Mouse (Mus musculus) 3T3-L1 (cell line): ENCODE data around the gene Crip1.
"Not testable (repeated sequence)": the region's sequence is repeated elsewhere in the genome, so short reads cannot be mapped to it uniquely, and the experiment has no call there.

ENCODE experiments used
- DNase-seq: peaks from one replicate; pipeline ENCODE4 v3.0.0-alpha.2; 2015; ENCODE audit warnings: low read depth, low spot score

The Crip1 gene

GRCm38 (mm10) chr12:113181020-113181419, 34.9 kb downstream of the Crip1 start:
- peak; percentile 35 for DNase-seq

DNA sequence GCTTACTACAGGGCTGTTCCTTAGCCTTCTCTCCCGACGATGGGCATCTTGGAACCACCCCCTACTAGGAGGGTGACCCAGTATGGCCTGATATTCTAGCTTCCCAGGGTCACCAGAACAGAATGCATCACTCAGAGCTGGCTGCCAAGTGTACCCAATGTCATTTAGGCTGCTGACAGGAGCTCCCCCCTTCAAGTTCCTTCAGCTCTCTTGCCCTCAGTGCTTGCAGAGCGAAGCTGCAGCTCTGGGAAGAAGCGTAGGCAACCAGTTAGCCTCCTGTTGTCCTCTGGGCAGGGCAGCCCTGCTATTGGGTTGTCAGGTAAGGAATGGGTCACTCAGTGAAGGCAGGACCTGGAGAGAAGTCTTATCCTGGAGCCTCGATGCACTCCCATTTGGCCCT, 38.8 kb downstream of the Crip1 start:
- peak; percentile 6 for DNase-seq

GRCm38 (mm10) chr12:113185442-113186291, 39.6 kb downstream of the Crip1 start, which contains the start of gene Tmem121:
Gene Tmem121 (plus strand): TSS chr12:113185930.
- DNase-seq: peak; percentile 5

GRCm38 (mm10) chr12:113186326-113187010, 40.4 kb downstream of the Crip1 start:
- peak; percentile 8 for DNase-seq

- DNase-seq: no peak
These were observed 40.9 kb downstream of the Crip1 start for GRCm38 (mm10) chr12:113187011-113187375.

GRCm38 (mm10) chr12:113187584-113188295, 41.6 kb downstream of the Crip1 start:
- DNase-seq: no peak

- DNase-seq: no peak
These were observed 42.4 kb downstream of the Crip1 start for GRCm38 (mm10) chr12:113188349-113189055.

- DNase-seq: no peak
These were observed 47.3 kb downstream of the Crip1 start for GRCm38 (mm10) chr12:113193423-113193822.

DNA sequence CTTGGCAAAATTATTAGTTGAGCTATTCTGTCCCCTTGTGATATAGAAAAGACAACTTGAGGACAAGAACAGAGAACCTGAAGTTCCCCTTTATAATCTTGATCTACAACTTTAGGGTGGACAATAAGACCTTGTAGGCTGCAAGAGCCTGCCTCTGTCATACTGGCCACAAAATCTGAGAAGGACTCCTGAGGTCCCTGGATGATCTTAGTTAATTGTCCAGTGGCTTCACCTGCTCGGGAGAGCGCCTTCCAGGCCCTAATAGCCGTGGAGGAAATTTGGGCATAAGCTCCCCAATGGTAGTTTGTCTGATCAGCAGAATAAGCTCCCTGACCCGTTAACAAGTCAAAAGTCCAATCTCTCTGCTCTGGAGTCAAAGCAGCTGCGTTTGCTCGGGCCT, 53.0 kb downstream of the Crip1 start:
- DNase-seq: not testable (repeated sequence)

- DNase-seq: peak; percentile 17
These were observed 55.2 kb downstream of the Crip1 start for GRCm38 (mm10) chr12:113201301-113201700.

- no peak for DNase-seq
These were observed 55.9 kb downstream of the Crip1 start for GRCm38 (mm10) chr12:113202008-113202407.
